Mouse (Mus musculus) hindbrain, embryonic 16.5 days (tissue): ENCODE measurements around the gene Tnfrsf14. TPM values are rescaled to one million over a fixed set of nuclear protein-coding genes. Genes with fewer than 3 reads are reported as not detected.

Experiments used
- ATAC-seq: fragments of 200-750 bp; cut with Nextera tagmentation; 2 replicates; pipeline ENCODE4 v1.8.0; 2017; ENCODE audit warnings: moderate TSS enrichment, moderate library complexity
- H3K27ac ChIP-seq: fragments of 300-500 bp; sonication (generic); 2 replicates; pipeline ENCODE4 v1.5.1; 2014; ENCODE audit warnings: low read depth, mild to moderate bottlenecking, control low read depth, low read length, moderate library complexity
- H3K27me3 ChIP-seq: fragments of 300-500 bp; sonication (generic); replicated peaks from 2 replicates; pipeline ENCODE4 v1.6.1; 2014; ENCODE audit warnings: low read length; ENCODE audit not compliant: control insufficient read depth, insufficient read depth
- H3K36me3 ChIP-seq: fragments of 300-500 bp; sonication (generic); 2 replicates; pipeline ENCODE4 v1.6.1; 2014; ENCODE audit warnings: mild to moderate bottlenecking, low read length, moderate library complexity, mixed read lengths; ENCODE audit not compliant: control insufficient read depth, insufficient read depth
- H3K4me1 ChIP-seq: fragments of 300-500 bp; sonication (generic); 2 replicates; pipeline ENCODE4 v1.6.1; 2014; ENCODE audit warnings: low read depth, low read length; ENCODE audit not compliant: control insufficient read depth, insufficient read depth
- H3K4me2 ChIP-seq: fragments of 300-500 bp; sonication (generic); 2 replicates; pipeline ENCODE4 v1.6.1; 2014; ENCODE audit warnings: mild to moderate bottlenecking, low read length, control low read depth, moderate library complexity
- H3K4me3 ChIP-seq: fragments of 300-500 bp; sonication (generic); 2 replicates; pipeline ENCODE4 v1.5.1; 2014; ENCODE audit warnings: mild to moderate bottlenecking, low read length, control low read depth, moderate library complexity
- H3K9ac ChIP-seq: fragments of 300-500 bp; sonication (generic); 2 replicates; pipeline ENCODE4 v1.6.1; 2014; ENCODE audit warnings: low read depth, mild to moderate bottlenecking, control low read depth, low read length, moderate library complexity
- H3K9me3 ChIP-seq: fragments of 300-500 bp; sonication (generic); 2 replicates; pipeline ENCODE4 v1.6.1; 2014; ENCODE audit warnings: mild to moderate bottlenecking, low read length, moderate library complexity; ENCODE audit not compliant: control insufficient read depth
- WGBS: fragments of 180-500 bp; shearing (Covaris S2); extraction: QIAGEN DNeasy Blood & Tissue Kit; methylation state at CpG from one replicate; pipeline ENCODE4 v1.1.7; 2014; 5-methylcytosine and 5-hydroxymethylcytosine counted together
- polyA plus RNA-seq: library from polyadenylated mRNA; unstranded; fragments of >200 nt; fragmentation: Nextera tagmentation; extraction: Ambion mirVana; gene quantifications from 2 replicates; pipeline ENCODE4 v1.2.1, GENCODE M21; 2015

Tnfrsf14 gene
- polyA plus RNA-seq: 0.23 and 0.27 TPM in 2 replicates

DNA sequence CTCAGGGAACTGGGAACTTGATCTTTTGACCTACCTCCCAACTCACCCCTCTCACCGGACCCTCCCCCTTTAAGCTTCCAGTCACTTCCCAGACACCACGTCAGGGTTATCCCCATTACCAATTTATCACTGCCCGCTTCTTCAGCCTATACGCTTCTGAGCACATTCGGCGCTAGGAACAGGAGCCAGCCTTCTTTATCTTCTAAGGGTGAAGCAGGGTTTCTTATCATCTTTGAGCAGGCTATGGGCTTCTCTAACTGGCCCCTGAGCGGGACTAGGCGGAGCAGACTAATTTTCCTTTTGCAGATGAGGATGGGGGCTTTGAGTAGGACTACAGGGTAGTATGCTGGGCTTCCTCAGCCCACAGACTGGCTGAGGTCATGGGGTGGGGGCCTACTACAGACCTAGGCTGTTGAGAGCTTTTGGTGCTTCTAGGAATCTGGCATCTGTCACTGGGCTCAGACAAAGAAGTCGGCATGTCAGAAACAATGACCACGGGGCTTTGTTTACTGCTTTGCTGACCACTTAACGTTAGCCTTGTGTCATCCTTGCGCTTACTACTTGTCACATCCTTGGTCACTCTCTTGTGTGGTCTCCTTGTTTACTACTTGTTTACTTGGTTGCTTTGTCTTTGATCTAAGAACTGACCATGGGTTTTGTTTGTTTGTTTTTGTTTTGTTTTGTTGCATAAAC, at the start of gene Tnfrsf14:
TSS of gene Tnfrsf14 (minus strand) at position 169 of the 693 bp plus-strand sequence.
- Histone ChIP-seq H3K9ac (no peak within 1 kb of the TSS), H3K36me3 (no peaks in the 10 kb centered on the region), H3K4me2 (no peak within 1 kb of the TSS), H3K4me3 (no peak within 1 kb of the TSS), H3K27me3 (no peaks in the 10 kb centered on the region), H3K27ac (no peak within 1 kb of the TSS), H3K9me3 (no peaks in the 10 kb centered on the region), H3K4me1 (no peaks in the 10 kb centered on the region)
- 55% methylated on average over 12 of the region's 12 CpGs for WGBS
- ATAC-seq: no peak

DNA sequence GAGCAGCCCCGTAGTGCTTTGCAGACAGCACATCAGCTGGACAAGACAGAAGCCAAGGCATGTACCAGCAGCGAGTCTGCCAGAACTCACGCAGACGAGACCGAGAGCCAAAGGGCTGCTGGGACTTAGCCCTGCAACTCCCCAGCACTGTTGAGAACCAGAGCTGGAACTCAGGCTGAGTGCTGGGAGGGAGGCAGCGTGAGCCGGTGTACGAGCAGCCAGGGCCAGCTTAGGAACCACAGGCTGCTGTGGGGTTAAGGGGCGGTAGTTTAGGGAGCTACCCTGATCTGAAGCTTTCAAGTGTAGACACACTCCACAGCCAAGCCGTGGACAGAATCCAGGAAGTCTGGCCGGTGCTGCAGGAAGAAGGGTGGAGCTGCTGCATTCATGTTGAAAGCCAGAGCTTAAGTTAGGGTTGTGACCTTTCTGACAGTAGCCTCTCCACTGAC, 45.8 kb upstream of the Tnfrsf14 start:
- Histone ChIP-seq H3K9me3 (no peaks in the 10 kb centered on the region), H3K4me1 (no peaks in the 10 kb centered on the region), H3K27ac (no peak overlapping the region), H3K36me3 (peaks cover 83% of the 10 kb centered on the region), H3K27me3 (no peaks in the 10 kb centered on the region), H3K4me2 (no peak overlapping the region), H3K9ac (no peak overlapping the region), H3K4me3 (no peak overlapping the region)
- no peak for ATAC-seq
- WGBS: 87% methylated on average over 11 of the region's 11 CpGs

DNA sequence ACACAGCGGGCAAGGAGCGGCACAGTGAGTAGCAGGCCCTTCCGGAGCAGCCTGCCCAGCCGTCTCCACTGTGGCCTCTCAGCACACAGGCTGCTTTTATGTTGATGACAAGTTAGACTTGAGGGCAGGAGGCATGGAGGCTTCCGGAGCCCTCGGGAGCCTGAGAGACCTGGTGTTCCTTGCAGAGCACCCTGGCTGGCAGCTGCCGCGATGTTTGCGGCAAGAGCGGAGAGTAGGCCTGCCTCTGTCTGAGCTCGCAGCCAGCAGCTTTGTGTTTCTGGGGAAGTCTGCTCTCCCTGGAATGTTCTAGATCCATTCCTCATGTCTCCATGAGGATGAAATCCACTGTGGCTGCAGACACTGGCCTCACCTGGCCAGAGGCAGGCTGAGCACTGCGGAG, 44.2 kb upstream of the Tnfrsf14 start:
- Histone ChIP-seq H3K36me3 (peaks cover 73% of the 10 kb centered on the region), H3K27ac (no peak overlapping the region), H3K4me1 (no peaks in the 10 kb centered on the region), H3K9me3 (no peaks in the 10 kb centered on the region), H3K4me3 (no peak overlapping the region), H3K27me3 (no peaks in the 10 kb centered on the region), H3K9ac (no peak overlapping the region; the same call in 1 of the 2 replicates), H3K4me2 (no peak overlapping the region)
- 93% methylated on average over 12 of the region's 12 CpGs for WGBS
- no peak for ATAC-seq

DNA sequence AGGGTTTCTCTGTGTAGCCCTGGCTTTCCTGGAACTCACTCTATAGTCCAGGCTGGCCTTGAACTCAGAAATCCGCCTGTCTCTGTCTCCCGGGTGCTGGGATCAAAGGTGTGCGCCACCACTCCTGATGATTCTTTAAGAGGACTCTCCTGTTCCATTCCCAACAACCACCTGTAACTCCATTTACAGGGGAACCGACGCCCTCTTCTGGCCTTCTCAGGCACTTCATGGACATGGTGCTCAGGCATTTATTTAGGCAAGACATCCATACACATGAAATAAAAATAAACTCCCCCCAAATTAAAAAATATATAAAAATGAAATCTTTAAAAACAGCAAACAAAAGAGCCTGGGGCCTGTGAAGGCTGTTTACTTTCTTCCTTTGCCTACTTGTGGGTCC, 38.8 kb upstream of the Tnfrsf14 start:
- H3K4me2 ChIP-seq: no peak overlapping the region
- peaks cover 25% of the 10 kb centered on the region for H3K36me3 ChIP-seq
- WGBS: 61% methylated on average over 5 of the region's 5 CpGs
- no peak overlapping the region for H3K9ac ChIP-seq
- H3K27ac ChIP-seq: no peak overlapping the region
- ATAC-seq: no peak
- no peaks in the 10 kb centered on the region for H3K9me3 ChIP-seq
- H3K27me3 ChIP-seq: no peaks in the 10 kb centered on the region
- H3K4me3 ChIP-seq: no peak overlapping the region
- peaks cover 27% of the 10 kb centered on the region for H3K4me1 ChIP-seq

DNA sequence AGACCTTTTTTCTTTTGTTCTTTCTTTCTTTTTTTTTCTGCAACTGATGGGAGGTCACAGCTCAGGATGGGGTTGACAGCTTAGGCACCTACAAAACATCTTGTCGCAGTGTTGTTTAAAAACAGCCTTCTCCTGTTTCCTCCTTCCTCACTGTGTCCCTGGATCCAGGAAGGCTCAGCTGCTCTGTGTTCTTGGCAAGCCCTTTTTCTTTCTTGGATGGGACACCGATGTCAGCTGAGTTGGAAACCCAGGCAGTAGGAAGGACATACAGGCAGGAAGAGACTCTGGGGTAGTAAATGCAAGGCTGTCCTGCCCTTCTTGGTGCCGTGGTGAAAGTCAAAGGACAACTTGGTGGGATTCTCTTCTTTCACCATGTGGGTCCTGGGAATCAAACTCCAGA, 37.5 kb upstream of the Tnfrsf14 start:
- WGBS: 65% methylated on average over 3 of the region's 3 CpGs
- Histone ChIP-seq H3K4me2 (peak overlapping the region; percentile 84), H3K4me3 (no peak overlapping the region), H3K9ac (peak overlapping the region; percentile 76), H3K27me3 (no peaks in the 10 kb centered on the region), H3K4me1 (peaks cover 38% of the 10 kb centered on the region), H3K36me3 (peaks cover 12% of the 10 kb centered on the region), H3K9me3 (no peaks in the 10 kb centered on the region), H3K27ac (no peak overlapping the region)
- no peak for ATAC-seq

DNA sequence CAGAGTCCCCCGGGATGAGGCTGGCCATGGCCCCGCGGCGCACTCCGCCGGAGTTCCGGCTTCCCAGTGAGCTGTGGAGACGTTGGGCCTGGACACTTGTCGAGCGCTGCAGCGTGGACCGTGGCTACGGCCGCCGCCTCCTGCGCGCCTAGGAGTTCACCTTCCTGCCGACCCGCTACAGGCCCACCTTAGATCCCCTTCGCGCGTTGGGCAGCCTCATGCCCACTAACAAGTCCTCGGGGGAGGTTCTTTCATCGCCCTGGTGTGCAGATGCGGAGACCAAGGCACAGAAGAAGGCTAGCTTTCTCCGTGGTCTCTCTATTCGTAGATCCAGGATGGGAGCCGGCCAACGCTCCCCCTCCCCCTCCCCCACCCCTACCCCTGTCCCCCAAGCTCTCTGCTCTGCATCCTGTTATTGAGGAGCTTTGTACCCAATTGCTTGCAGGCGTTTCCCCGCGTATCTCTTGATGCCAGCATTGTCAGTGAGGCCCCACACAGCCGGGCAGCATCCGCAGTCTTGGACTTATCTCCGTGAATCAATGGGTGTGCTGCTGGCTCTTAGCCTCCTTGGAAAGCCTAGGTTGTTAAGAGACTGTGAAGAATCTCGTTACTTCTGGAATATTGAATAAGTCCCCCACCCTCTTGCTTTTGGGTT, 36.3 kb upstream of the Tnfrsf14 start:
- H3K4me3 ChIP-seq: peak overlapping the region; percentile 75
- WGBS: under 1% methylated on average over 33 of the region's 36 CpGs
- peak; percentile 28 for ATAC-seq
- H3K36me3 ChIP-seq: peaks cover under 1% of the 10 kb centered on the region
- 0 out of 2 replicates have a peak, but pooled peaks cover 2% of the 10 kb centered on the region for H3K27me3 ChIP-seq
- peak overlapping the region; percentile 76 for H3K9ac ChIP-seq
- H3K4me2 ChIP-seq: peak overlapping the region; percentile 84
- peaks cover 47% of the 10 kb centered on the region for H3K4me1 ChIP-seq
- H3K9me3 ChIP-seq: no peaks in the 10 kb centered on the region
- peak overlapping the region; percentile 94 for H3K27ac ChIP-seq

DNA sequence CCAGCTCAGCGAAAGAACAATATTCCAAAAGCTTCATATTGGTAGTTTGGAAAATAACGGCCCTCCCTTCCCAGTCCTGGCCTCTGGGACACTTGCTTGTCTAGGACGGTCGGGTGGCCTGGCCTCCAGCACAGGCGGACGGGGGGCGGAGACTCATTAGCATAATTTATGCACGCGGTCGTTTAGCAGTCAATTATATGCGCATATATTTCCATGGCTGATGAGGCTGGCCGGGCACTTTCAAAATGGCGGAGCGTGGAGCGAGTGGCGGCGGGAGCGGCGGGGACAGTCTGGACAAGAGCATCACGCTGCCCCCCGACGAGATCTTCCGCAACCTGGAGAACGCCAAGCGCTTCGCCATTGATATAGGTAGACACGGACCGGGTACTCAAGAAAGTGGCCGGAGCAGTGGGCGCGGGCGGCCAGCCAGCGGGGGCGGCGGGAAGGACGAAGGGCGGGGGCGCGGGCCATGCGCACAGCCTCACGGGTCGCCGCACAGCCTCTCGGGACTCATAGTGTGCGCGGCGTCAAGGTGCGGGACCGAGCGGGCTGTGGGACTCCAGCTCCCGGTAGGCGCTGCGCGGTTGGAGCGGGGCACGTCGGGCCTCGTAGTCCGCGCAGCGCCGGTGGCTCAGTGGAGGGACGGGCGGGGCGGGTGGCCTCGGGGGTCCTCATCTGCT, 35.7 kb upstream of the Tnfrsf14 start, which contains the start of gene Pank4:
TSS of gene Pank4 (plus strand) at position 223 of the 680 bp plus-strand sequence.
- peak; percentile 89 for ATAC-seq
- WGBS: under 1% methylated on average over 66 of the region's 66 CpGs
- H3K4me1 ChIP-seq: peaks cover 53% of the 10 kb centered on the region

DNA sequence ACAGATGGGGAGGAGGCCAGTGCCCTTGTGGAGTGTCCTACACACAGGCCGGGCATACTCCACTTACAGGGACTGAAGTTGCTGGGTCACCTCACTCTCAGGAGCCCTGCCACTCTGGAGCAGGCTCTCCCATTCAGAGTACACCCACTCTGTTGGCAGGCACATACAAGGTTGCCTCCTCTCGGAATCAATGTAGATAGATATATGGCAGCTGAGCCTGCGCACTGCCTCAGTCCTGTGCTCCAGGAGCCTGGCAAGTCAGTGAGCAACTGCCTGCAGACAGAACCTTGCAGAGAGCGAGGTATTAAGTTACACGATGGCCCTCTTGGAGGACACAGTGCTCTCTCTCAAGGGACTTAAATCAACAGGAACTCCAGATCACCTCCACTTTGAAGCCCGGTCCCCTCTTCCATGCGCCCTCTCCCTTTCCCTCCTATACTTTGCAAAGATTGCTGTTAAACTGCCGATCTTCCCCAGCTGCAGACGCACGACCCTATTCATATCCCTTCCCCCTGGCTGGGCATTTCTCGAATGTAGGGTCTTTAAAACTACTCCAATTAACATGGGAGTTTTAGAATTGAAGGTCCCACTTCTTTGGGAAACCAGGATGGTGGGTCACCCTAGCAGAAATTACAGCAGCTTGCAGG, 35.0 kb upstream of the Tnfrsf14 start:
- no peaks in the 10 kb centered on the region for H3K36me3 ChIP-seq
- no peak for ATAC-seq
- peaks cover 59% of the 10 kb centered on the region for H3K4me1 ChIP-seq
- peak overlapping the region; percentile 75 for H3K4me3 ChIP-seq
- peak overlapping the region; percentile 94 for H3K27ac ChIP-seq
- H3K9me3 ChIP-seq: no peaks in the 10 kb centered on the region
- H3K9ac ChIP-seq: peak overlapping the region; percentile 76
- 9% methylated on average over 11 of the region's 11 CpGs for WGBS
- H3K4me2 ChIP-seq: peak overlapping the region; percentile 84
- peaks cover 8% of the 10 kb centered on the region; the same call in 1 of the 2 replicates for H3K27me3 ChIP-seq

More for the DNA sequence above, 35.7 kb upstream of the Tnfrsf14 start, which contains the start of gene Pank4:
- Histone ChIP-seq H3K4me2 (peak within 1 kb of the TSS; percentile 84), H3K9ac (peak within 1 kb of the TSS; percentile 76), H3K27ac (peak within 1 kb of the TSS; percentile 94), H3K27me3 (peaks cover 6% of the 10 kb centered on the region; the same call in 1 of the 2 replicates), H3K36me3 (no peaks in the 10 kb centered on the region), H3K4me3 (peak within 1 kb of the TSS; percentile 75), H3K9me3 (no peaks in the 10 kb centered on the region)
